Mouse (Mus musculus) lung, postnatal 10 days (tissue): Measurements from ENCODE around the gene Aldh16a1.
"Not testable (repeated sequence)": the region's sequence is repeated elsewhere in the genome, so short reads cannot be mapped to it uniquely, and the experiment has no call there.

ENCODE experiments used
- DNase-seq: peaks from one replicate; pipeline ENCODE4 v3.0.0; 2021

Gene Aldh16a1

DNA sequence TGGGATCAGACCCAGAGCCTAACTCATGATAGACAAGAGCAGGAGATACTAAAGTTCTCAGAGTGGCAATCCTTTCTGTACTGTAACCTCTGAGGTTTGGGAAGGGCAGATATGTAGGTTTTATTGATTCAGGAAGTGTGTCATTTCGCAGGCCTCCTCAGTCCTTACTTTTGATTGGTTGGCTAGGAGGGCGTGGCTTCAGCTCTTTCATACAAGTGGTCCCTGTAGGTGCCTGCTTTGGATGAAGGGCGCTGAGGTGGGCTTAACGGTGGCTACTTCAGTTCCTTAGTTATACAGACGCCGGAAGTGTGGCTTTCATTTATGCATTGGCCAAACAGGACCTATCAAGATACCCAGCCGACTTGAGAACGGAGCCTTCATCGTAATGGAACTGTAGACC lies 1.2 kb upstream of the Aldh16a1 start:
- no peak for DNase-seq

DNA sequence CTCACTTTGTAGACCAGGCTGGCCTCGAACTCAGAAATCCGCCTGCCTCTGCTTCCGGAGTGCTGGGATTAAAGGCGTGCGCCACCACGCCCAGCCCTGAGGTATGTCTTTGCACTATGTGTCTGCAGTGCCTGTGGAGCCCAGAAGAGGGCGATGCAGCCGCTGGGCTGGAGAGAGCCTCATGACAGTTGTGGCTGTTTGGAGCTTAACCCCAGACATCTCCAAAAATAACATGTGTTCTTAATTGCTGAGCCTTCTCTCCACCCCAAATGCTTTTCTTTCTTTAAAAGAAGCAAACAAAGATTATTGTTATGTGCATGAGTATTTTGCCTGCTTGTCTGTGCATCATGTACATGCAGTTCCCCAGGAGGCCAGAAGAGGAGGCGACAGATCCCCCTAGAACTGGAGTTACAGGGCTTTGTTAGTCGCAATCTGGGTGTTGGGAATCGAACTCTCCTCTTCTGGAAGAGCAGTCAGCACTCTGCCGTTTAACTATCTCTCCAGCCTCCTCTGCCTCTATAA lies 670 bp upstream of the Aldh16a1 start:
- peak; percentile 84 for DNase-seq

DNA sequence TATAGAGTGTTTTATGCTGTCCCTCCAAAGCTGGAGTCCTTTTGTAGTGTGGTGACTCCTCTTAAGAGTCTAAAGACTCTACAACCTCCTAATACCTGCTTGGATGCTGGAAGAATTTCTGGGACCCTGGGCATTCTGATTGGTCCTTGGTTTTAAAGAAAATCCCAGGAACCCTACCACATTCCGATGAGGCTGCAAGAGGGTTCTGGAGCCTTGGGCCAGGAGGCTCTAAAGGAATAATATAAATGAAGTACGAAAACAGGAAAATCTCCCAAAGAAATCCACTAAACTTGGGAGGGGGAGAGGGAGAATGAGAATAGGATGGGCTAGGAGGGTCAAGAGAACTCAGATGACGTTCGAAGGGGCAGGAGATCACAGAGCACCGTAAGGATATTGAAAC lies 798 bp downstream of the Aldh16a1 start:
- no peak for DNase-seq

DNA sequence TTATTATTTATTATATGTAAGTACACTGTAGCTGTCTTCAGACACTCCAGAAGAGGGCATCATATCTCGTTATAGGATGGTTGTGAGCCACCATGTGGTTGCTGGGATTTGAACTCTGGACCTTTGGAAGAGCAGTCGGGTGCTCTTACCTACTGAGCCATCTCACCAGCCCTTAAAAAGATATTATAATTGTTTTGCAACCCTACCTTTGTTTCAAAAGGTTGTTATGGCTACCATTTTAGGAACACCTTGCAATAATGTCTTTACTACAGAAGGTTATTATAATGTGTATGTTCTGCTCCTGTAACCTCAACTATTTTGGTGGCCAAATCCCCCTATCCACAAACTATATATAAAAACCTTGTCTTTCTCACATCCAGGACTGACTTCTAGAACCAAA lies 1.3 kb downstream of the Aldh16a1 start:
- not testable (repeated sequence) for DNase-seq

DNA sequence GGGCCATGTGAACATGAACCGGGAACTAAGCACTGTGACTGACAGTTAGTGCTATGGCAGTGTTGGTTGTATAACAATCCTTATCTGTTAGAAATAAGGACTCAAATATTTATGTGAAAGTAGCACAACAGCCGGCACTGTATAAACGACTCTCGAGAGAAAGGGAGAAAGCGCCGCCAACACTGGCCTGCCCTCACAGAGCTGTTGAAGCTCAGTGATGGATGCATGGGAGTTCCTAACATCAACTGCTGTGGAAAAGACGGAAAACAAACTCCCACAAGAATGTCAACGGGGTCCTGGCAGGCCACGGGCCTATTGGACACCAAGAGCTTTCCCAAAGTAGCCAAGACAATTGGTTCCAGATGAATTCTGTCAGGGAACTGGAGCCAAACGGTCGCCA lies 3.1 kb downstream of the Aldh16a1 start:
- DNase-seq: peak; percentile 86

DNA sequence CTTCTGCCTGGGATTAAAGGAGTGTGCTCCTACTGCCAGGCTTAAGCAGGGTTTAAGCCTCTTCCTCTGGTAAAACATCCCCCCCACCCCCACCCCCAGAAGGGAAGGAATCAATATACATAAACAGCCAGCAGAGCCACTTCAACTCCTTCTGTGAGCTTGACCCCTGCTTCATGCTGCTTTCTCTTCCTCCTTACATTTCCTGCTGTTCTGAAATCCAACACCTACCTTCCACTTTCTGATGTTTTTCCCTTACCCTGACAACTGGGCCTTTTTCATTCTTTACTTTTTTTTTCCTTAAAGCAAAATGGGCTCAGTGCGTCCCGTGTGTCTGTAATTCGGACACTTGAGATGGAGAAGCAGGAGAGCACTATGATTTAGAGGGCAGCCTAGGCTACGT lies 4.1 kb downstream of the Aldh16a1 start:
- no peak for DNase-seq

DNA sequence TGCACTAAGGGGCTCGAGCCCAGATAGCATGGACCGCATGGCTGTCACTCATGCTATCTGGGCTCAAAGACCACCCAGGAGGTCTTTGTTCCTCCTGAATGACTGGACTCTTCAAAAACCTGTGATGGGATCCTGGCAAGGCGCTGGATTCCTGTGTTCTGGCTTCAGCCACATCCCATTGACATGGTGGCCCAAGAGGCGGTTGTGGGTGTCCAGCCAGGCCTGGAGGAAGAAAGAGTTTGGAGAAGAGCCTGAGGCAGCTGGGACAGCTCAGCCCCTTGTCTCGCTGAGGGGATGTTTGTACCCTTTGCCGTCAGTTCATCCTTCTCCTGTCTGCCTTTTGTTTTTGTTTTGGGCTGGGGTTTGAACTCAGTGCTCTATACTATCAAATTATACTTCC lies 4.8 kb downstream of the Aldh16a1 start:
- DNase-seq: peak; percentile 81

DNA sequence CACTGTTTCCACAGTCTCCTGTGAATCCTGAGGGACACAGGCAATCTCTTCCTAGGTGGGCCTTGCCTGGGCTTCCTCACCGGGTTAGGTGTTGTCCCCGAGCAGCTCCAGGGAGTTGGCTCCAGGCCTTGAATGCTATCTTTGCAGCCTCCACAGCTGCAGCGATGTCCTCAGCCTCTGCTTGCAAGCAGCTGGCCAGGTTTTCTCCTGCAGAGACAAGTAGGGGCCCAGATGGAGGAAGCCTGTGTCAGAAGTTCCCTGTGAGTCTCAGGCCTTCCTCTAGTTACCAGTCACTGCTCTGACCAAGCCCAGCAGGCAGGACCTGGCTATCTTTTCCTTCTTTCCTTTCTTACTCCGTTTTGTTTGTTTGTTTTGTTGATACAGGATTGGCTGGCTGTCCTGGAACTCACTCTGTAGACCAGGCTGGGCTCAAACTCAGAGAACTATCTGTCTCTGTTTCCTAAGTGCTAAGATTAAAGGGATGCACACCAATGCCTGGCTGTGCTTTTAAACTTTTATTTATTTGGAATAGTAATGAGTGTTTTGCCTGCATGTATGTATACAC lies 5.8 kb downstream of the Aldh16a1 start:
- no peak for DNase-seq

DNA sequence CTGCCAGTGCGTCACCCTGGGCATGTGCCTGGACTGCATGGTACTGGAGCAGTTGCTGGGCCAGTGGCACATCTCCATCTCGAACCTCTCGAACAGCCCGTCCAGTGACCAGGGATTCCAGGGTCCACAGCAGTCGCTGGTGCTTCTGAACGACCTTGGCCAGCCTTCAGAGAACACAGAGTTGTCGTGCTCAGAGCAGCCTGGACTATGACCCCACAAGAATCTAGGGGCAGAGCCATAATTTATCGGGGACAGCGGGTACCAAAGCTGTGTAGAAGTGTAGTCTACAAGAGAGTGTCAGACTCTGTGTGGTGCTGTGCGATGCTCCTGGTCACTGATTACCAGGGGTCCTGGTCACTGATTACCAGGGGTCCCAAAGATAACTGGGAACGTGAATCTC lies 6.5 kb downstream of the Aldh16a1 start:
- DNase-seq: no peak

DNA sequence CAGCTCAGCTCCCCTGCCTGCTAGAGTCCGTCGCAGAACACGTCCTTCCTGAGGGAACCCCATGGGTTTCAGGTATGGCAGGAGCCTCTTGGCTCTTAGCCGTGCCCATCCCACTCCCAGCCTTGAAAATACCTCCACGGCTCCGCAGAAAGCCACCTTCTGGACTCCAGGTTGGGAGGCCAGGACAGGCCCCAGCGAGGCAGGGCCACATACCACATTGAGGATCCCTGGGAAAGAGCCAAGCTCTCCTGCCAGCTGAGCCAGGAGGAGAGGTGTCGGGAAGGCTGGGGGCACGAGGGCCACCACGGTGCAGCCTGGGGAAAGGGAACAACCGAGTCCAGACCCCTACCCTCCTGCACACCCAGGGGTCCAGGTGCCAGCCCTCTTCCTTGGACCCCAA lies 7.1 kb downstream of the Aldh16a1 start:
- no peak for DNase-seq

DNA sequence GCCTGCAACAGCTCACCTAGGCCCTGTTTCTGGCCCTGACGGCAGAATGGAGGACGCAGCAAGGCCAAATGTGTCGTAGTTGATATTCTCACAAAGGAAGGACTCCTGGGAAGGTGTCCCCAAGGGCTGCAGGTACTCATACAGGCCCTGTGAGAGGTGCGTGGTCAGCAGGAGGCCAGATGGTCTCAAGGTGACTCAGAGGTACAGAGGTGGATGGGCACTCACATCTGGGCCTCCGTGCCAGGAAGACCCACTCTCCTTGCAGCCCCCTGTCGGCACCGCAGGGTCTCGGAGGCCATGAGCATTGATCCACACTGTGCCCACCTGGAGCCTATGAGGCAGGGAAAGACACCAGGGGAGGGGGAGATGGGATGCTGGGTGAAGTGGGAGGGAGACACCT lies 8.9 kb downstream of the Aldh16a1 start:
- DNase-seq: no peak

DNA sequence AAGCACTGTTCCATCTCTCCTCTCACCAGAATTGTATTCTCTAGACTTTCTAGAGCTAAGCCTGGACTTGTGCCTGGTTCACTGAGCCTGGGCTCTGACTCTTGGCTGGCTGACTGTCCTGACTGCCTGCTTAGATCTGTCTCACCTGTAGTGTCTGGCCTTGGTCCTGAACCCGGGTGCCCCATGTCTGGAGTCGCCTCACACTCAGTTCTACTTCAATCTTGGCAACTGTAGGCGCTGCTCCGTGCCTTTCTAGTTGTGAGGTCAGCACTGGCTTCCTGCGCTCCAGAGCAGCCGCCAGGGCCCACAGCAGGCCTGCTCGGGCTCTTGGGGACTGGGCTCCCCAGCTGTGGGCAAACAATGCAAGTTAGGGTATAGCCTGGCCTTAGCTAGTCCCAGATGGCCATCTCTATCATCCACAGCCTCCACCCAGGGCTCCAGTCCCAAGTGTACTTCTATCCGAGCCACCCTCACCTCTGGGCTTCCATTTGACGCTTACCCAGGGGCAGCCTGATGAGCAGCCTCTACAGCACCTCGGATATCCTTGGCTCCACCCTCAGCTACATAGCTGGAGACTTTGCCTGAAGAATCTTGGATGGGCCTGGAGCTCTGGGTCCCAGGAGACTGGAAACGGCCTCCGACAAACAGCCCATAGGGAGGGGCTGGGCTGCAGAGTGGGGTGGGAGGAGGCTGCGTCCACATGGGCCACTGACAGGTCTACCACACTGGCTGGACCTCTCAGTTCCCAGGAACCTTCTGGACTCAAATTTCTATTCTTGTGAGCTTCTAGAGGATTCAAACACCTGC lies 9.8 kb downstream of the Aldh16a1 start:
- DNase-seq: no peak

DNA sequence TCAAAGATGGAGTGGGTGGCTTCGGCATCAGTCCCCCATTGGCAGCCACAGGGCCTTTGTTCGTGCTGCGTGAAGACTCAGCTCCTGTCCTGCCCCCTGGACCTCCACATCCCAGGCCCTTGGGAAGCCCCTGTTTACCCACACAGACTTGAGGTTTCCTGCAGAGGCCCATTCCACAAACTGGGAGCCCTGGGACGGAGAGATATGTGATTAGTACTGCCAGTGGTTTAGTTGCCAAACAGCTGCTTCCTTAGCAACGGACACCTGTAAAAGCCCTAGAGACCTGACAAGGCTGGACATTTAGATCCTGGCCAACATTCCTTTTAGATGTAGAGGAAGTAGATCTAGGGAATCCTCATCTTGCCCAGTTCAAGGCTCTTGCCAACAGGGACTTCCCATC lies 12.5 kb downstream of the Aldh16a1 start:
- DNase-seq: no peak

DNA sequence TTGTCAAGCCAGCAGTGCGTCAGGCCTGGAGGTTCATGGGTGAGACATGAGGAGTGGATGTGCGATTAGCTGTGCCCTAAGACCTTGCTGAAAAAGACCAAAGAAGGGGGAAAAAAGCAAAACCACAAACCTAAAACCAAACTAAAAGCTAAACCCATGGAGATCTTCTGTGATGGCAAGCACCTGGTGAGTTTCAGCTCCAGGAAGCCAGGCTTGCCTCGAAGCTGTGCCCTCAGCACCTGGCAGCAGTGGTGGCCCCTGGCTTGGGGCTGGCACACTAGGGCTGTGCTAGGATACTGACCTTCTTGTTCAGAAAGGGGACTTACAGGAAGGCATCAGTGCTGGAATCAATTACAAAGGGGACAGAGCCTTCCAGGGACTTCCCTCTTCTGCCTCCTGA lies 13.1 kb downstream of the Aldh16a1 start:
- no peak for DNase-seq

DNA sequence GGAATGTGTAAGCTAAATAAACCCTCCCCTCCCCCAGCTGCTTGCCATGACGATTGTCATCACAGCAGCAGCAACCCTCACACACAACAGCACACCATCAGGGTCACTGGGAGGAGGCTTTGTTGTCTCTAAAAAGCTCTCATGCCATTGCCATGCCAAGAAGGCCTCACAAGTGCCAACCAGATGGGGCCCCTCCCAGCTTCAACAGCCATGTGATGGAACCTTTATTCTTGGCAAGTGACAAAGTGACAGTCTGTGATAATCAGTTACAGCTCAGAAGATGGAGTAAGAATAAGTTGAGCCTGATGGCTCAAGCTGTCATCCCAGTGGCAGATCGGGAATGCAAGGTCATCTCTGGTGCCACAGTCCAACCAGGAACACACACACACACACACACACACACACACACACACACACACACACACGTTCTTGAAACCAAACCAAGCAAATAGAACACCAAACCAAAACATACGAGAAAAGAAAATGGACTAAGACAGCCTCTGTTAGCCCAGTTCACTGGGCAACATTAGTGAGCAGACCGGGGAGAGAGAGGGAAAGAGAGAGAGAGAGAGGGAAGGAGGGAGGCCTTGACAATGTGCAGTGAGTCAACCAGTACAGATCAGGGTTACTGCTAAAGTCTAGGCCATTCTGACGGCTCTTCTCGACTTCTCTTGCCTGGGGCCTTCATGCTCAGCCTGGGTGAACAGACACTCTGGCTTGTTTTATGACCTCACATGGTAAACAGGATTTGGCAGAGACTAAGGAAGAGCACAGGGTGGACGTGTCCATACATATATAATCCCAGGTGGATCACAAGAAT lies 14.3 kb downstream of the Aldh16a1 start:
- peak; percentile 71 for DNase-seq

DNA sequence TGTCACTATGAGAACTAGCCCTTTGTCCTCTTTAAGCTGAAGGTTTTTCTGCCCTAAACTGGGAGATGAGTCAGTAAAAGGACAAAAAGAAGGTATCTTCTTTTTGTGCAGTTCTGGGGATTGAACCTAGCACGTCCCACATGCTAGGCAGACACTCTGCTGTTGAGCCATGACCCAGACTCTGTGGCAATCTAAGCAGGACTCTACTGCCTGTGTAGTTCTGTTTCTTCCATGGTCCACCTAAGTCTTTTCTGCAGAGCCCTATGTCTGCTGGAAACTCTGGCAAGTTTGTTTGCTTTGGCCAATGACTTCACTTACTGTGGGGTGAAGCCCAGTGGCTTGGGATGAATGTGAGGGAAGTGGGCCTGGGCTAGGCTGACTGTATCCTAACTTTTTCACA lies 16.0 kb downstream of the Aldh16a1 start:
- DNase-seq: no peak

DNA sequence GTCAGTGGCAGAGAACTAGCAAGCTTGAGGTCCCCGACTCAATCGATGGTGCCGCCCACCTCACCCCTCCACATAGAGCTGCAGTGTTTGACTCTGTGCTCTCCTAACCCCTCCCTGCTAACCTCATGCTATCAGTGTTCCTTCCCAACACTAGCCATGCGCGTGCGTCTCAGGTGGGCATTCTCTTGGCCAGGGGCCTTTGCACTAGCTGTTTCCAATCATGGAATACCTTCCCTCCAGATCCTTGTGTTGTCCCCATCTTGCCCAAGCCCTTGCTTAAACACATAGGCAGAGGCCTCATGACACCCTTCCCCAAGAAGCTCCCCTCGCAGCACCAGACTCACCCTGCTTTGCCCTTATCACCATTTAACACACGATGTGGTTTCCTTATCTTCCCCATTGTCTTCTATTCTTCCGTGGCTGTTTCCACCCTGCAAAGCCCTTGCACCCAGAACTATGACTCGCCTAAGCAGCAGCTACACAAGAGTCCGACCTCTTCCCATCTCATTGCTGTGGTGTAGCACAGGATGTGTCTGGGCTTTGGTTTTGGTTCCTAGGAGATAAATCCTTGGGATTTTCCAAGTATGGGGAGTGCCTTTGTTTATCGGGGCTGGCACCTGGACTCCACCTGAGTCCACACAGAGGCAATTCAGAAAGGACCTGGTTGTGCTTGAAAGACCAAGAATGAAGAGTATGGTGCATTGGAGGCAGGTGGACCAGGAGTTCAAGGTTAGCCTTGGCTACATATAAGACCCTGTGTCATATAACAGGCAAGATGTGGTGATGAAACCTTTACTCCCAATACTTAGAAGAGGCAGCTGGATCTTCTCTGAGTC lies 17.0 kb downstream of the Aldh16a1 start:
- DNase-seq: no peak

DNA sequence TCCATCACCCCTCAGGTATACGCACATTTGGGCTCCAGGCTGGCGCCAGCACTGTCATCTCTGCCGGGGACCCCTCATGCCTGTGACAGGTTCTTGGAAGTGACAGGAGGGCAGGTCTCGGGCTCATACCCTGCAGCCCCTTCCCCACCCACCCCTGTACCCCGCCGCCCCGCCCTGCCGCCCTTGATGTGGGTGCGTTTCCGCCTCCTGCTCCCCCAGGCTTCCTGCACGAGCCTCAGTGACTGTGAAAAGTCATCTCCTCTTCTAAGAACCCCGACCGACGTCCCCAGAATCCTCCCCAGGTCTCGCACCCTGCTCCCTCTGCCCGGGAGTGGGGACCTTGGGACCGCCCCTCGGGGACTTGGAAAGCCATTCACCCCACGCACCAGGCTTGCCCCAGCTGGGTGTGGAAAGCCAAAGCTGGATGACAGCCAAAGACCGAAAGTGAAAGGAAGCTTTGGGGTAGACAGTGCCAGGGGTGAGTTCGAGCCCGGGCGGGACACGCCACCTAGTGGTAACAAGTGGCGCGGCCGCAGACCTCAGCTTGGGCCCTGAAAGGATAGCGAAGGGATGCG lies 18.3 kb downstream of the Aldh16a1 start, which contains the start of the genes Gm45713 and Flt3l:
Gene Gm45713 (minus strand): TSS at position 239 of the 575 bp plus-strand sequence.
Gene Flt3l (minus strand): TSS at position 440 of the 575 bp plus-strand sequence.
- DNase-seq: peak; percentile 96

DNA sequence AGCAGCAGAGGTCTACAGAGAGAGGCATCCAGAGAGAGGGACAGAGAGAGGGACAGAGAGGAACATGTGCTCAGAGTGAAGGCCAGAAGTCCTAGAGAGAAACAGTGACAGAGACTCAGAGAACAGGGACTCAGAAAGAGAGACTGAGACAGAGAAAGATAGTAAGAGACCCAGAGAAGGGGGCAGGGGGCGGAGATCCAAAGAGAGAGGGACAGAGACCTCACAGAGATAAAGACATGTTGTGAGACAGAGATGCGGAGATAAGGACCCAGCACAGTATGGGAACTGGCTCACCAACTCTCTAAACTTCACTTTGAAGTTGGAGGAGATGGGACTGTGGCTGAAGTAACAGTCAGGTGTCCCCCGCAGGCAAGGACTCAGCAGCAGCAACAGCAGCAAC lies 19.0 kb downstream of the Aldh16a1 start:
- DNase-seq: no peak

DNA sequence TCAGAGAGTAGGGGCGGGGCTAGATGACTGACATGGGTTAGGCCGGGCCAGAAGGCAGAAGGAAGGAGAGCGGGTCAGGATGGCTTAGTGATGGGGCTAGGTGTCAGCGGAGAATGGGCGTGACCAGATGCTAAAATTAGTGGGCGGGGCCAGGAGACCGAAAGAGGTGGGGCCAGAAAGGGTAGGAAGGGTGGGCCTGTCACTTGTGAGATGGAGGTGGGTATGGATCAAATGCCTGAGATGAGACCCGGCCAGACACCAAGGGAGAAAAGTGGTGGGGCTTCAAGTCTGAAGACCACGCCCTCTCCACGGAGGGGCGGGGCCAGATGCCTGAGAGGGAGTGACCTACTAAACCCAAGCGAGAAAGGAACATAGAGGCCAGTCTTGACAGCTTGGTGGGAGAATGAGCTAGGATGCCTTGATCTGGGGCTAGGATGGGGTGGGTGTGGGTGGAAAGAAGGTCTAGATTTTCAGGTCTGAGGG lies 19.8 kb downstream of the Aldh16a1 start:
- peak; percentile 74 for DNase-seq

DNA sequence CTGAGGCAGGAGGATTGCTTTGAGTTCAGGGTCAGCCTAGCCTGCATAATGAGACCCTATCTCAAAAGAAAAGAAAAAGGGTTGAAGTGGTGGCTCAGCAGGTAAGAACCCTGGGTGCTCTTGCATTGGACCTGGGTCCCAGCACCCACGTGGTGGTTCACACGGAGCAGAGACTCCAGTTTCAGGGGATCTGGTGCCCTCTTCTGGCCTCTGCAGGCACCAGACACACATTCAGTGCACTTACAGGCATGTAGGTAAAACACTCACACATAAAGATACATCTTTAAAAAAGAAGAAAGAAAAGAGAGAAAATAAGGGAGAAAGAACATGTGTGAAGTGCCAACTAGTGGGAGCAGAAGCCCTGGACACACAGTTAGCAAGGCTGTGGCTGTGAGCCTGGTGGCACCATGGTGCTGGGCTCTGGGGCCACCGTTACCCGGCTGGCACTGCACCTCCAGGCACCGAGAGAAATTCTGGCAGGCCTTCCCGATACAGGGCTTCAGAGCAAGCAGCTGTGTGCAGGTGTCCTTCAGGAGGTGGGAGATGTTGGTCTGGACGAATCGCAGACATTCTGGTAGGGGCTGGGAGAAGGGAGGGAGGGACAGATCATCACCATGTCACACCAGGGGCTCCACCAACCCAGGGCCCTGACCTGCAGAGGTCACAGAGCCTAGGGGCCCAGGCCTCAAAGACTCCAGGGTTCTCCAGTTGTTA lies 20.8 kb downstream of the Aldh16a1 start:
- no peak for DNase-seq
